Comparison of ENCODE assay signal across 16 mouse cellular contexts in genomic region chr5:101539254-101539549, GRCm38 (mm10).
DNase-seq lines count a peak whose midpoint lies in the region; ATAC-seq and TF ChIP-seq lines count a peak whose summit lies in the region.
"Had no signal": no experiment of that assay in that cellular context is flagged by ENCODE, and none has a peak within 500 bp of the region (broad histone marks: within the 10 kb centered on the region; RNA-seq: fewer than 3 reads in every experiment).

No protein-coding gene starts in this region.

- no peak overlapping the region for H3K9ac ChIP-seq in heart, embryonic 13.5 days
- no peak overlapping the region for H3K9ac ChIP-seq in heart, adult 2 months (ENCODE audit: low read depth, low read length)
- H3K9ac ChIP-seq in lung, embryonic 14.5 days: no peak overlapping the region
- H3K9ac ChIP-seq in embryonic facial prominence, embryonic 15.5 days: no peak overlapping the region

- peak overlapping the region; percentile 69 for H3K4me2 ChIP-seq in heart, embryonic 13.5 days
- H3K4me2 ChIP-seq in lung, embryonic 14.5 days: 0 out of 2 replicates have a peak overlapping the region, but pooled peaks have one; percentile 3
- H3K4me2 ChIP-seq in embryonic facial prominence, embryonic 15.5 days (replicated peaks): peak overlapping the region; percentile 18

- peaks cover 78% of the 10 kb centered on the region for H3K27me3 ChIP-seq in heart, embryonic 13.5 days (replicated peaks)
- H3K27me3 ChIP-seq in heart, adult 2 months (ENCODE audit: control insufficient read depth, insufficient read depth, low read length): peaks cover 3% of the 10 kb centered on the region
- H3K27me3 ChIP-seq in lung, embryonic 14.5 days (ENCODE audit: insufficient read depth, low read length): peaks cover 47% of the 10 kb centered on the region
- H3K27me3 ChIP-seq in embryonic facial prominence, embryonic 15.5 days: peaks cover 66% of the 10 kb centered on the region

- ATAC-seq in heart, embryonic 13.5 days (ENCODE audit: extremely low read depth, insufficient number of reproducible peaks, low FRiP score, low TSS enrichment): no peak
- ATAC-seq in lung, embryonic 14.5 days (ENCODE audit: insufficient read depth): no peak
- ATAC-seq in embryonic facial prominence, embryonic 15.5 days (ENCODE audit: insufficient number of reproducible peaks, low FRiP score, low TSS enrichment, low read depth): no peak
- ATAC-seq: activated CD4-positive, CD25-positive, alpha-beta regulatory T cell, adult 4 months; forebrain, embryonic 16.5 days had no signal

- WGBS in heart, embryonic 13.5 days: 5% methylated on average over 10 of the region's 10 CpGs
- WGBS in heart, adult 2 months: 13% methylated on average over 10 of the region's 10 CpGs
- WGBS in lung, embryonic 14.5 days: 19% methylated on average over 10 of the region's 10 CpGs
- 5% methylated on average over 10 of the region's 10 CpGs for WGBS in embryonic facial prominence, embryonic 15.5 days

- H3K9me3 ChIP-seq in heart, embryonic 13.5 days: no peaks in the 10 kb centered on the region
- H3K9me3 ChIP-seq in lung, embryonic 14.5 days (ENCODE audit: low read depth, low read length): no peaks in the 10 kb centered on the region
- H3K9me3 ChIP-seq in embryonic facial prominence, embryonic 15.5 days (replicated peaks): no peaks in the 10 kb centered on the region

- DNase-seq in heart, adult 2 months: no peak
- no peak for DNase-seq in lung, embryonic 14.5 days
- no peak for DNase-seq in lung, postnatal 10 days
- peak; percentile 53 for DNase-seq in neural tube, embryonic 10.5 days (ENCODE audit: extremely low spot score, low spot score)
- no peak for DNase-seq in cerebellum, adult 11-12 months
- DNase-seq in adipocyte (ENCODE audit: low spot score): no peak
- DNase-seq: cerebellum, adult 2 months; gastrocnemius, postnatal 25 days; kidney, adult 8-10 months; layer of hippocampus, adult 9-11 months; left cerebral cortex, postnatal 4 days; thymus, postnatal 14 days had no signal

- no peak for TF ChIP-seq POLR2A in heart, adult 2 months (IDR thresholded peaks at IDR 0.05; ENCODE audit: insufficient read depth, low read depth, low read length)

- peak overlapping the region; percentile 28 for H3K4me3 ChIP-seq in heart, embryonic 13.5 days
- no peak overlapping the region for H3K4me3 ChIP-seq in heart, adult 2 months
- no peak overlapping the region for H3K4me3 ChIP-seq in lung, embryonic 14.5 days (ENCODE audit: low read depth, low read length)
- H3K4me3 ChIP-seq in embryonic facial prominence, embryonic 15.5 days (replicated peaks): no peak overlapping the region

- no peaks in the 10 kb centered on the region for H3K36me3 ChIP-seq in heart, embryonic 13.5 days
- H3K36me3 ChIP-seq in heart, adult 2 months (ENCODE audit: control insufficient read depth, insufficient read depth, low read length): no peaks in the 10 kb centered on the region
- H3K36me3 ChIP-seq in lung, embryonic 14.5 days (ENCODE audit: insufficient read depth): no peaks in the 10 kb centered on the region
- H3K36me3 ChIP-seq in embryonic facial prominence, embryonic 15.5 days: no peaks in the 10 kb centered on the region

- H3K27ac ChIP-seq in heart, embryonic 13.5 days (replicated peaks): no peak overlapping the region
- no peak overlapping the region for H3K27ac ChIP-seq in heart, adult 2 months
- H3K27ac ChIP-seq in lung, embryonic 14.5 days (ENCODE audit: low read depth): no peak overlapping the region
- no peak overlapping the region for H3K27ac ChIP-seq in embryonic facial prominence, embryonic 15.5 days (replicated peaks)

- no peaks in the 10 kb centered on the region for H3K79me2 ChIP-seq in heart, adult 2 months (replicated peaks; ENCODE audit: control insufficient read depth, insufficient read depth, low read length)

- no peak for TF ChIP-seq CTCF in heart, adult 2 months (IDR thresholded peaks at IDR 0.05)
- TF ChIP-seq CTCF in lung, embryonic 14.5 days (IDR thresholded peaks at IDR 0.05; ENCODE audit: low read depth): no peak

- no peak for TF ChIP-seq EP300 in heart, adult 2 months (IDR thresholded peaks at IDR 0.05; ENCODE audit: insufficient read depth, low read depth, low read length)

- intact Hi-C loops in heart, adult 2 months (cut with DNase I): no loop called here

- peaks cover 15% of the 10 kb centered on the region for H3K4me1 ChIP-seq in heart, embryonic 13.5 days
- no peaks in the 10 kb centered on the region for H3K4me1 ChIP-seq in heart, adult 2 months (ENCODE audit: control insufficient read depth, insufficient read depth, low read length)
- no peaks in the 10 kb centered on the region for H3K4me1 ChIP-seq in lung, embryonic 14.5 days (ENCODE audit: insufficient read depth)
- H3K4me1 ChIP-seq in embryonic facial prominence, embryonic 15.5 days: peaks cover 17% of the 10 kb centered on the region; the same call in 1 of the 2 replicates

Comparison
In these comparisons a context has a peak if more than half of its experiments do, and no peak if none do; other contexts are left out.
1. H3K4me2 ChIP-seq: peak in every context shown above with its lines; median percentile 69 in heart, embryonic 13.5 days; 18 in embryonic facial prominence, embryonic 15.5 days; 3 in lung, embryonic 14.5 days.